Mouse (Mus musculus): ENCODE results near the gene Ppp1r1a.

DNA sequence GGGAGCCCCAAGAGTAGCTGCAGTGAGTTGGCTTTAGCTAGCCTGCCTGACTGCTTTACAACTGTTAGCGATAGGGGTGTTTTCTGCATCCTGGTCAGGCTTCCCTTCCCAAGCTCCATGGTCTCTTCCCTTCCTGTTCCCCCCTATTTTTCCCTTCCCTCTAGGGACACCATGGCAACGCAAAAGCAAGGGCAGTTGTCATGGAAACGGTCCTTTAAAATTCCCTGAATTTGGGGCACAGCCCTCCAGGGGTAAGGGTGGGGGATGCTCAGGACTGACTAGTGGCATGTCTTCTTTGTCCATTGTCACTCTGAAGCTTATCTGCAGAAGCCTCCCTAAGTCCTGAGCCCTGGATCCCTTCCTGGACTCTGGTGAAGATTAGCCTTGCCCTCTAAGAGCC lies 14.6 kb downstream of the Ppp1r1a start:
- TF ChIP-seq CTCF (conservative IDR thresholded peaks at IDR 0.05; ENCODE audit: low read length): no peak
- no peak for TF ChIP-seq POU5F1 (IDR thresholded peaks at IDR 0.05; ENCODE audit: borderline replicate concordance, low read length)
